Mouse (Mus musculus) cerebellum, adult 2 months (tissue): ENCODE results near the gene Mbl2. TPM values are rescaled to one million over a fixed set of nuclear protein-coding genes. Genes with fewer than 3 reads are reported as not detected.
"Not testable (repeated sequence)": the region's sequence is repeated elsewhere in the genome, so short reads cannot be mapped to it uniquely, and the experiment has no call there.

Experiments
- DNase-seq, 2 experiments: peaks; one replicate each; pipeline ENCODE4 v3.0.0; 2021
- H3K27ac ChIP-seq: fragments of 200-500 bp; 2 replicates; pipeline ENCODE4 v1.5.1; 2012; ENCODE audit warnings: low read length, control low read depth, inconsistent platforms; ENCODE audit not compliant: insufficient read depth
- H3K27me3 ChIP-seq: fragments of 200-500 bp; 2 replicates; pipeline ENCODE4 v1.6.1; 2012; ENCODE audit warnings: inconsistent platforms, mild to moderate bottlenecking, low read length, moderate library complexity; ENCODE audit not compliant: control insufficient read depth, insufficient read depth
- H3K4me1 ChIP-seq: fragments of 200-500 bp; 2 replicates; pipeline ENCODE4 v1.6.1; 2011; ENCODE audit warnings: low read length; ENCODE audit not compliant: control insufficient read depth, insufficient read depth
- H3K4me3 ChIP-seq: fragments of 200-500 bp; replicated peaks from 2 replicates; pipeline ENCODE3; 2011; ENCODE audit warnings: mild to moderate bottlenecking, low read depth, low read length, control low read depth; ENCODE audit not compliant: insufficient read depth
- CTCF ChIP-seq: fragments of 200-500 bp; IDR thresholded peaks from 2 replicates; pipeline ENCODE4 v1.5.1; 2011; ENCODE audit warnings: low read depth, mild to moderate bottlenecking, control low read depth, low read length, moderate library complexity, borderline replicate concordance; ENCODE audit not compliant: insufficient read depth
- POLR2A ChIP-seq: fragments of 200-500 bp; IDR thresholded peaks from 2 replicates; pipeline ENCODE4 v1.6.1; 2011; ENCODE audit warnings: low read length, control low read depth, borderline replicate concordance; ENCODE audit not compliant: insufficient read depth
- WGBS: fragments of 180-500 bp; shearing (Covaris S2); methylation state at CpG from one replicate; pipeline ENCODE4 v1.1.7; 2018; 5-methylcytosine and 5-hydroxymethylcytosine counted together
- polyA plus RNA-seq: library from polyadenylated mRNA; depleted of rRNA; stranded (reverse); fragments of >200 nt; gene quantifications from 2 replicates; pipeline ENCODE4 v1.2.3, GENCODE M21; 2012; rRNA removed

Gene Mbl2
- polyA plus RNA-seq, result 0.13 and 0.16 TPM in 2 replicates

DNA sequence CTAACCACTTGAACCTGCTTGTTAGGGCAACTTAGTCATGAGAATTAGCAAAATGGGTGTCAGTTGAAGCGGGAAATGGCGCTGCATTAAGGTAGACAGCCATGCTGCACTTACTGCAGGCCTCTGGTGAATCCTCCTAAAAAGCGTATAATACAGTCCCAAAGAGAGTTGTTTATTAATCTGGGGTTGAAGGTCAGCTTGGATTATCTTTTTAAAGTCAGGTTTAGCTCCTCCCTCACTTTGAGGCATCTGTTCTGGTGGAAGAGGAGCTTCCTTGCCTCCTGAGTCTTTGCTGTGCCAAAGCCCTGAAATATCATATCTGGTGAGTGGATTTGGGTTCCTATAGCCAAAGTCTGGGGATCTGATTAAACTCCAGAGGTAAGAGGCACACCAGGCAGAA is at the start of gene Mbl2:
Mbl2 (plus strand) TSS at position 252 of the 400 bp plus-strand sequence.
- no peak within 1 kb of the TSS for H3K27ac ChIP-seq
- no peak within 1 kb of the TSS for H3K4me3 ChIP-seq
- H3K4me1 ChIP-seq, result no peaks in the 10 kb centered on the region
- WGBS, result 91% methylated on average over 3 of the region's 3 CpGs
- no peaks in the 10 kb centered on the region for H3K27me3 ChIP-seq
- no peak for DNase-seq
- TF ChIP-seq CTCF (no peak), POLR2A (no peak)

DNA sequence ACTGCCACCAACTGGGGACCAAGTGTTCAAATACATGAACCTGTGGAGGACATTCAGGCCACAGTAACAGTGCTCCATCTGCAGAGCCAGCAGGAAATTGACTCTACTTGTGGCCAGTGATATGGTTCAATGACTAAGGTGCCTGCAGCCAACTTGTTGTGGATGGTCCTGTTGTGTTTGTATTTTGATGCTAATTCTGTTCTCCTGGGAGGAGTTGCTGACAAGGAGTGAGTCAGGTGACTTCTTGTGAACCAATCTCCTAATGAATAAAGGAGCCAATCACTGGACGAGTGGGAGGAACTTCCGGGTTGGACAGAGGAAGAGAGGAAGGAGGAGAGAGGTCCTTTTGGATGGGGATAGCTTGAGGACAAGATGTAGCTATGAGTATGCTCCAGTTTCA is 47.2 kb upstream of the Mbl2 start:
- Histone ChIP-seq H3K4me1 (no peaks in the 10 kb centered on the region), H3K4me3 (no peak overlapping the region), H3K27ac (no peak overlapping the region), H3K27me3 (no peaks in the 10 kb centered on the region)
- 84% methylated on average over 2 of the region's 2 CpGs for WGBS
- TF ChIP-seq CTCF, result no peak
- no peak for TF ChIP-seq POLR2A
- no peak for DNase-seq

- Histone ChIP-seq H3K27ac (no peak overlapping the region), H3K4me3 (no peak overlapping the region), H3K27me3 (no peaks in the 10 kb centered on the region; the same call in 1 of the 2 replicates), H3K4me1 (no peaks in the 10 kb centered on the region)
- DNase-seq, result no peak
- WGBS, result 92% methylated on average over 2 of the region's 2 CpGs
- TF ChIP-seq CTCF, result no peak
- TF ChIP-seq POLR2A, result no peak
Measured at GRCm38 (mm10) chr19:30187232-30187631, 45.5 kb upstream of the Mbl2 start.

DNA sequence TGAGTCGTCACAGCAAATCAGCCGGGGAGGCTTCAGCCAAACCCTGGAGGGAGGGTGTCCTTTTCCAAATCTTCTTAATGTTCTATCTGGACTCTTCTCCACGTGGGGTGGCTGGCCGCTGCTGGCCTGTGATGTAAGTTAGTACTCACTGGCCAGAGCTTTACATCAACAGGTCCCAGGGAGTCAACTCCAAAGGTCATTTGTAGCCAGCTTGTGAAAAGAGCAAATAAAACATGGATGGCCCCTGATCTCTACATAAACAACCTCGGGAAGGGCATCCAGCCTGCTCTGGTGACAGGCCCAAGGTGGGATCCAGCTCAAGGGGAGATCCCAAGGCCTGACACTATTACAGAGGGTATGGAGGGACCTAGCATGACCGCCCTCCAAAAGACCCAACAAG is 37.7 kb upstream of the Mbl2 start:
- no peak for DNase-seq
- Histone ChIP-seq H3K4me3 (no peak overlapping the region), H3K27me3 (no peaks in the 10 kb centered on the region; the same call in 1 of the 2 replicates), H3K27ac (no peak overlapping the region), H3K4me1 (no peaks in the 10 kb centered on the region)
- 79% methylated on average over 6 of the region's 6 CpGs for WGBS
- TF ChIP-seq CTCF (no peak), POLR2A (no peak)

- Histone ChIP-seq H3K4me3 (no peak overlapping the region), H3K27ac (no peak overlapping the region), H3K4me1 (no peaks in the 10 kb centered on the region), H3K27me3 (no peaks in the 10 kb centered on the region)
- DNase-seq, result no peak
- TF ChIP-seq POLR2A (no peak), CTCF (no peak)
- WGBS, result 85% methylated on average over 7 of the region's 7 CpGs
Measured at GRCm38 (mm10) chr19:30202177-30202576, 30.6 kb upstream of the Mbl2 start.

- Histone ChIP-seq H3K4me1 (no peaks in the 10 kb centered on the region), H3K4me3 (no peak overlapping the region), H3K27me3 (no peaks in the 10 kb centered on the region), H3K27ac (no peak overlapping the region)
- 19% methylated on average over 12 of the region's 12 CpGs for WGBS
- no peak for TF ChIP-seq POLR2A
- peak; percentile 79 for TF ChIP-seq CTCF
- DNase-seq, result peak; percentile 22 to 23
Measured at GRCm38 (mm10) chr19:30205159-30205816, 27.5 kb upstream of the Mbl2 start.

GRCm38 (mm10) chr19:30205874-30206273 is 26.9 kb upstream of the Mbl2 start:
- no peak overlapping the region for H3K27ac ChIP-seq
- H3K27me3 ChIP-seq, result no peaks in the 10 kb centered on the region
- H3K4me1 ChIP-seq, result no peaks in the 10 kb centered on the region
- WGBS, result 60% methylated on average over 4 of the region's 4 CpGs
- no peak for TF ChIP-seq CTCF
- TF ChIP-seq POLR2A, result no peak
- DNase-seq, result no peak
- no peak overlapping the region for H3K4me3 ChIP-seq

GRCm38 (mm10) chr19:30206981-30207380 is 25.8 kb upstream of the Mbl2 start:
- Histone ChIP-seq H3K4me1 (no peaks in the 10 kb centered on the region), H3K27me3 (no peaks in the 10 kb centered on the region), H3K4me3 (no peak overlapping the region), H3K27ac (no peak overlapping the region)
- no peak for TF ChIP-seq POLR2A
- TF ChIP-seq CTCF, result no peak
- DNase-seq, result no peak
- WGBS, result 78% methylated on average over 1 of the region's 1 CpGs

DNA sequence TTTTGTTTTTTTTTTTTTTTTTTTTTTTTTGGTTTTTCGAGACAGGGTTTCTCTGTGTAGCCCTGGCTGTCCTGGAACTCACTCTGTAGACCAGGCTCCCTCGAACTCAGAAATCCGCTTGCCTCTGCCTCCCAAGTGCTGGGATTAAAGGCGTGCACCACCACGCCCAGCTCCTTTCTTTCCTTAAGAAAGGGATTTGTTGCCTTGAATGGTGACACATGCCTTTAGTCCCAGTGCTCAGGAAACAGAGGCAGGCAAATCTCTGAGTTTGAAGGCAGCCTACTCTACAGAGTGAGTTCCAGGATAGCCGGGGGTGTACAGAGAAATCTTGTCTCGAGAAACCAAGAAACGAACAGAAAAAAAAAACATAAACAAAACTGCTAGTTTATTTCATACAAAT is 23.7 kb upstream of the Mbl2 start:
- H3K27ac ChIP-seq, H3K27me3 ChIP-seq, H3K4me1 ChIP-seq, DNase-seq, H3K4me3 ChIP-seq: not testable (repeated sequence)
- WGBS, result 89% methylated on average over 8 of the region's 8 CpGs
